Mouse (Mus musculus) left cerebral cortex, adult 2 months (tissue): ENCODE results near the gene Ankrd12. TPM values are rescaled to one million over a fixed set of nuclear protein-coding genes. Genes with fewer than 3 reads are reported as not detected.

Source experiments
- DNase-seq, 2 experiments: peaks; one replicate each; pipeline ENCODE4 v3.0.0; 2021 to 2022; ENCODE audit warnings: low spot score in 2 of 2, mixed read lengths in 1 of 2; ENCODE audit errors: extremely low spot score in 1 of 2
- H3K27ac ChIP-seq: fragments of 200-600 bp; 2 replicates; pipeline ENCODE4 v1.8.1; 2022
- H3K4me3 ChIP-seq: fragments of 200-600 bp; 2 replicates; pipeline ENCODE4 v1.8.1; 2022
- CTCF ChIP-seq: fragments of 200-600 bp; IDR thresholded peaks from 2 replicates; pipeline ENCODE4 v1.8.1; 2022; ENCODE audit warnings: antibody characterized with exemption, mild to moderate bottlenecking, moderate library complexity
- intact Hi-C: fragments of 180-260 bp; cut with DNase I; formaldehyde crosslinking; loops from one replicate; pipeline ENCODE4 v1.15.1; 2025
- total RNA-seq, 2 experiments: library from RNA; stranded (reverse); gene quantifications; 2 replicates each; pipeline ENCODE4 v1.2.3; 2021

Gene Ankrd12
- total RNA-seq, 2 experiments from 2014 or later = 276 to 279 TPM

DNA sequence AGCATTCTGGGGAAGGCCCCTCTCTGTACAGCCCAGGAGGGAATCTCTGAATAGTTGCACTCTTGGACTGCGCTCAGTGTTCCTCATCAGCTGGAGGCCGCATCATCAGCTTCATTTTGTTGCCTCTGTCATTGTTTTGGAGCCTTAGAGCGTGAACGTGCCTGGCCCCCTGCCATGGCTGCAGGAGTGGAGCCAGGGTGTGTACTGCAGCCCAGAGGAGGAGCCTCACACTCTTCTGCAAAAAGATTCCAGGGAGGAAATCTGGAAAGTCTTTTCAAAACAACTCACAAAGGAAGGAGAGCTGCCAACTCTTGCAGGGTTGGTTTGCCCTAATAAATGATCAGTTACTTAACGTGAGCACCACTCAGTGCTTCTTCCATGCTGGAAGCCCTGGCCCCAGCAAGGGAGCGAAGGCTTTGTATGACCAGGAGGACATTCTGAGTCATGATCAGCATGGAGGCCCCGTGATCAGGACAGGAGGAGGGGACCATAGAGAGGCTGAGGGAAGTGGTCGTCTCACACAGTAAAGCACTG, 160.7 kb downstream of the Ankrd12 start:
- H3K27ac ChIP-seq = peak overlapping the region; percentile 77
- intact Hi-C loops = loop anchor here (1.0 kb wide), 1 partner anchor 30 kb away; no protein-coding TSS in a partner anchor
- TF ChIP-seq CTCF = no peak
- 0 out of 2 replicates have a peak overlapping the region, but pooled peaks have one; percentile 16 for H3K4me3 ChIP-seq
- peak; percentile 73 to 75 for DNase-seq

Other genes starting within 250 kb of the Ankrd12 start
- 10 to 100 TPM; 69.3 to 69.6 TPM for gene Ralbp1, start 191.3 kb downstream of the Ankrd12 start, total RNA-seq
- 10 to 100 TPM; 22.8 to 27.3 TPM for gene Twsg1, start 125.9 kb downstream of the Ankrd12 start, total RNA-seq
- 100 to 1,000 TPM; 219 to 240 TPM for gene Ndufv2, start 24.5 kb upstream of the Ankrd12 start, total RNA-seq
- gene Washc1, start 34.5 kb upstream of the Ankrd12 start, total RNA-seq = 10 to 100 TPM; 39.2 to 46.2 TPM
- gene Ddx11, start 46.4 kb upstream of the Ankrd12 start, total RNA-seq = 1 to 10 TPM in 1 of 2 experiments, under 1 TPM in 1; 0.68 to 1.6 TPM